Mouse (Mus musculus) thymus, adult 2 months (tissue): Measurements from ENCODE around the gene Gls2. TPM values are rescaled to one million over a fixed set of nuclear protein-coding genes. Genes with fewer than 3 reads are reported as not detected.

Experiments
- DNase-seq: peaks from one replicate; pipeline ENCODE4 v3.0.0; 2021
- H3K27ac ChIP-seq: fragments of 200-500 bp; 2 replicates; pipeline ENCODE4 v1.5.1; 2012; ENCODE audit warnings: low read length, control low read depth; ENCODE audit not compliant: control insufficient read depth, insufficient read depth
- H3K27me3 ChIP-seq: fragments of 200-500 bp; 2 replicates; pipeline ENCODE4 v1.6.1; 2012; ENCODE audit warnings: mild to moderate bottlenecking, low read length, moderate library complexity, mixed read lengths; ENCODE audit not compliant: control insufficient read depth, insufficient read depth
- H3K36me3 ChIP-seq: fragments of 200-500 bp; 2 replicates; pipeline ENCODE4 v1.6.1; 2012; ENCODE audit warnings: mild to moderate bottlenecking, low read length, moderate library complexity; ENCODE audit not compliant: control insufficient read depth, insufficient read depth
- H3K4me1 ChIP-seq: fragments of 200-500 bp; replicated peaks from 2 replicates; pipeline ENCODE4 v1.6.1; 2012; ENCODE audit warnings: low read length; ENCODE audit not compliant: control insufficient read depth, insufficient read depth
- H3K4me3 ChIP-seq: fragments of 200-500 bp; 2 replicates; pipeline ENCODE4 v1.5.1; 2012; ENCODE audit warnings: mild to moderate bottlenecking, low read length, control low read depth, moderate library complexity; ENCODE audit not compliant: control insufficient read depth, insufficient read depth
- CTCF ChIP-seq: fragments of 200-500 bp; IDR thresholded peaks from 2 replicates; pipeline ENCODE4 v1.5.1; 2012; ENCODE audit warnings: mild to moderate bottlenecking, control low read depth, low read length, moderate library complexity, borderline replicate concordance; ENCODE audit not compliant: control insufficient read depth, poor library complexity, insufficient read depth; ENCODE audit errors: extremely low read depth
- POLR2A ChIP-seq: fragments of 200-500 bp; IDR thresholded peaks from 2 replicates; pipeline ENCODE4 v1.6.1; 2012; ENCODE audit warnings: mild to moderate bottlenecking, low read length, control low read depth, moderate library complexity; ENCODE audit not compliant: control insufficient read depth, poor library complexity, insufficient read depth; ENCODE audit errors: extremely low read depth
- WGBS: fragments of 180-500 bp; shearing (Covaris S2); methylation state at CpG from one replicate; pipeline ENCODE4 v1.1.7; 2018; 5-methylcytosine and 5-hydroxymethylcytosine counted together
- polyA plus RNA-seq: library from polyadenylated mRNA; depleted of rRNA; stranded (reverse); fragments of >200 nt; gene quantifications from 2 replicates; pipeline ENCODE4 v1.2.3, GENCODE M21; 2012

The Gls2 gene
- polyA plus RNA-seq, 1 experiment = 1.2 TPM

DNA sequence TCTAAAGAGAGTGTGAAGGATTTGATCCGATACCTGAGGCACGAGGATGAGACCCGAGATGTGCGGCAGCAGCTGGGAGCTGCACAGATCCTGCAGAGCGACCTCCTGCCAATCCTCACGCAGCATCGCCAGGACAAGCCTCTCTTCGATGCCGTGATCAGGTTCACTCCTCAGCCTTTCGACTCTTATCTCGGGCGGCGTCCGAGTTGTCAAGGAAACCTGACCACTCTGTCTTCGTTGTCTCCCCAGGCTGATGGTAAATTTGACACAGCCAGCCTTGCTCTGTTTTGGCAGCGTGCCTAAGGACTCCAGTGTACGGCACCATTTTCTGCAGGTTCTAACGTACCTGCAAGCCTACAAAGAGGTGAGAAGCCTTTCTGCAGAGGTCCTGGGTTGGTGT lies 45.9 kb downstream of the Gls2 start:
- Histone ChIP-seq H3K36me3 (peaks cover 27% of the 10 kb centered on the region; the same call in 1 of the 2 replicates), H3K4me1 (no peaks in the 10 kb centered on the region), H3K27ac (no peak overlapping the region), H3K4me3 (no peak overlapping the region), H3K27me3 (no peaks in the 10 kb centered on the region)
- 93% methylated on average over 18 of the region's 18 CpGs for WGBS
- DNase-seq = no peak
- TF ChIP-seq CTCF = no peak
- no peak for TF ChIP-seq POLR2A

DNA sequence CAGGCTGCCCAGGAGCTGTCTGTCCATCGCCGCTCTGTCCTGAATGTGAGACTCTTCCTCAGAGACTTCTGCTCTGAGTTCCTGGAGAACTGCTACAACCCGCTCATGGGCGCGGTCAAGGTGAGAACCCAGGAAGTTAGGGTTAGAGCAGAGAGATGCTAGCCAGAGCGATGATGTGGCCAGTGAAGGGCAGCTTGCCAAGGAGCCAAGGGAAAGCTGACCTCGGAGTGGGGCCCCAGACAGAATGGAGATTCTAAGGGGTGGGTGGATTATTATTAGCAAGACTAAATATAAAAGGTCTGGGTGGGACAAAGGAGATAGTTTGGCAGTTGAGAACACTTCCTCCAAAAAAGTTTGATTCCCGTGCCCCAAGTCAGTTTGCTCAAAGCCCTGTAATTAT lies 49.0 kb downstream of the Gls2 start:
- no peak for DNase-seq

DNA sequence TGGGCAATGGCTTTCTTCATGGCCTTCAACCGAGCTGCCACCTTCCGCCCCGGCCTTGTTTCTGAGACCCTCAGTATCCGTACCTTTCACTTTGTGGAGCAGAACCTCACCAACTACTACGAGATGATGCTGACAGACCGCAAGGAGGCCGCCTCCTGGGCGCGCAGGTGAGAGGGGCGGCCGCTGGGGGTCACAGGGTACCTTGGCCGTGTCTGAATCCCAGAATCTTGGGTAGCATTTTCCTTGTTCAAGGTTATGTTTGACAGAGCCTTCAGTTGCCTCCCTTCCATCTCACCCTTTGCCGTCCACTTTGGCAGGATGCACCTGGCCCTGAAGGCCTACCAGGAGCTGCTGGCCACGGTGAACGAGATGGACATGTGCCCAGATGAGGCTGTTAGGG lies 49.9 kb downstream of the Gls2 start:
- no peaks in the 10 kb centered on the region for H3K27me3 ChIP-seq
- TF ChIP-seq POLR2A = no peak
- TF ChIP-seq CTCF = no peak
- H3K36me3 ChIP-seq = peaks cover 56% of the 10 kb centered on the region
- no peak overlapping the region for H3K27ac ChIP-seq
- DNase-seq = no peak
- 96% methylated on average over 15 of the region's 15 CpGs for WGBS
- H3K4me3 ChIP-seq = no peak overlapping the region
- no peaks in the 10 kb centered on the region for H3K4me1 ChIP-seq

More for the DNA sequence above, 49.0 kb downstream of the Gls2 start:
- no peak overlapping the region for H3K4me3 ChIP-seq
- H3K27ac ChIP-seq = no peak overlapping the region
- H3K36me3 ChIP-seq = peaks cover 52% of the 10 kb centered on the region
- TF ChIP-seq CTCF (no peak), POLR2A (no peak)
- H3K4me1 ChIP-seq = no peaks in the 10 kb centered on the region
- WGBS = 94% methylated on average over 8 of the region's 8 CpGs
- no peaks in the 10 kb centered on the region for H3K27me3 ChIP-seq

DNA sequence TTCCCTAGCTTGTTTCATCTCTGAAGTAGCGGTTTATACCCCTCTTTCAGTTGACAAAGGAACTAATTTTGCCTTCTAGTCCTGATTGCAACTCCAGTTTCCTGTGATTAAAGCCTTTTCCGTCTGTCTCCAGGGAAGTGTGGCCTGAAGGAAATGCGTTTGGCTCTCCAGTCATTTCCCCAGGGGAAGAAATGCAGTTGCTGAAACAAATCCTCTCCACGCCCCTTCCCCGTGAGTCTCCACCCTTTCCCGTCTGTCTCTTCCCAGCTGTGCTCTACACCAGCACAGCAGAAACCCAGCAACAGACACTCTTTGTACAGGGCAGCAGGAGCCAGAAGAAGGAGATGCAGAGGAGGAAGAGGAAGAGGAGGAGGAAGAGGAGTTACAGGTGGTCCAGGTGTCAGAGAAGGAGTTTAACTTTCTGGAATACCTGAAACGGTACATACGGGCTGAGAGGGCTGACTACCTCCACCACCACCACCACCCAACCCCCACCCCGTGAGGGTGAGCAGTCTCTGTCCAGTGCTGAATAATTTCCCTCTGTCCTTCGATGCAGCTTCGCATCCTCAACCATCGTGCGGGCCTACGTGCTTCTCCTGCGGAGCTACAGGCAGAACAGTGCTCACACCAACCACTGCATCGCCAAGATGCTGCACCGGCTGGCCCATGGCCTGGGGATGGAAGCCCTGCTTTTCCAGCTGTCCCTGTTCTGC lies 52.9 kb downstream of the Gls2 start:
- TF ChIP-seq CTCF (no peak), POLR2A (no peak)
- no peaks in the 10 kb centered on the region for H3K27me3 ChIP-seq
- H3K36me3 ChIP-seq = peaks cover 56% of the 10 kb centered on the region
- WGBS = 94% methylated on average over 17 of the region's 17 CpGs
- no peaks in the 10 kb centered on the region for H3K4me1 ChIP-seq
- DNase-seq = no peak
- H3K4me3 ChIP-seq = no peak overlapping the region
- no peak overlapping the region for H3K27ac ChIP-seq

DNA sequence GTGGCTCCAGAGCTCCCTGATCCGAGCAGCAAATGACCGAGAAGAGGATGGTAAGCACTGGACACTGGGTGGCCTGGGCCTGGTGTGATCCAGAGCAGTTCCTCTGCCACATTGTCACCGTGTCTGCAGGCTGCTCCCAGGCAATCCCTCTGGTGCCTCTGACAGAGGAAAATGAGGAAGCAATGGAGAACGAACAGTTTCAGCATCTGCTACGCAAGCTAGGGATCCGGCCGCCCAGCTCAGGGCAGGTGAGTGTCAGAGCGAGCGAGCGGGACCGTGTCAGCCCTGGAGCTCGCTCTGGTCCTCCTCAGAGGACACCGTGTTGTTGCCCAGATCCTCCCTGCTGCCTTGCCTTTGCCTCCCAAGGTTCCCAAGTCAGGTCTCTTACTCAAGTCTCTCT lies 56.3 kb downstream of the Gls2 start:
- Histone ChIP-seq H3K4me3 (no peak overlapping the region), H3K27ac (no peak overlapping the region), H3K36me3 (peaks cover 50% of the 10 kb centered on the region), H3K27me3 (no peaks in the 10 kb centered on the region), H3K4me1 (no peaks in the 10 kb centered on the region)
- WGBS = 98% methylated on average over 13 of the region's 13 CpGs
- no peak for TF ChIP-seq POLR2A
- TF ChIP-seq CTCF = no peak
- no peak for DNase-seq

DNA sequence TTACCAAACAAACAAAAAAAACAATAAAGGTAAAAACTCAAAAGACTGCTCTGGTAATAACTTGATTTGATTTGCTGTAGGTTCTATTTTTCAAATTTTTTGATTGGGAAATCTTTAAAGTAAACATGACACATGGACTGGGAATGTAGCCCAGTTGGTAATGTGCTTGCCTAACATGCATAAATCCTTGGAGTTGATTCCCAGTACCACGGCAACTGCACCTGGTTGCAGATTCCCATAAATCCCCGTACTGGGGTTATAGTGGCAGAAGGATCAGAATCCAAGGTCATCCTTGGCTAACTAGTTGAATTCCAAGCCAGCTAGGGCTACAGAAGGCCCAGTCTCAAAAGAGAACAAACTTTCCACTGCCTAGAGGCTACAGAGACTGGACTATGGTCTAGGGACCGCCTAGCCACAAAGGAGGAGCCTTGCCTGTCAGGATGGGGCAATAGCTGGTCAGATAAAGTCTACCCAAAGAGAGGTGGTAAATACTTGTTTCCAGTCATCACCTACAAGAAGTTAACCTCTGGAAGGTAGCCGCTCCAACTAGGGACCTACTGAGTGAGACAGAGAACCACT lies 59.5 kb downstream of the Gls2 start, which contains the start of gene Apon:
Gene Apon, plus strand, starts transcription at position 420 of the 579 bp plus-strand sequence.
- no peaks in the 10 kb centered on the region for H3K27me3 ChIP-seq
- WGBS = 98% methylated on average over 4 of the region's 4 CpGs

DNA sequence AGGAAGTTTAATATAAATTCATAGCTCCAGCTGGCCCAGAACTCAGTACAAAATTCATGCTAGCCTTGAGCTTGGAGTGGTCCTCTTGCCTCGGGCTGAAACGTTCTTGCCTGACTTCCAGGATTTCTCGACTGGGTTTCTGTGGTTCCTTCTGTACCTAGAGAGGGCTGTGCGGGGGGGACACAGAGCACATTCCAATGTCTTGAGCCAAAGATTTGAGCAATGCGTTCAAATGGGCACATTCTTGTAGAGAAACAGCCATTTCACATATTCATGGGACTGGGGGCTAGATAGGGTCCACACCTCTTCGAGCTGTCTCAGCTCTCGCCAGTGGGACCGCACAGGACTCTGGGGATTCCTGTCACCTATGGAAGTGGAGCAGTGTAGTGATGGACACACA lies 61.7 kb downstream of the Gls2 start:
- no peak overlapping the region for H3K4me3 ChIP-seq
- no peaks in the 10 kb centered on the region for H3K27me3 ChIP-seq
- DNase-seq = no peak
- H3K27ac ChIP-seq = no peak overlapping the region
- TF ChIP-seq CTCF (no peak), POLR2A (no peak)
- WGBS = 96% methylated on average over 8 of the region's 8 CpGs
- H3K4me1 ChIP-seq = peaks cover 8% of the 10 kb centered on the region; the same call in 1 of the 2 replicates
- peaks cover 14% of the 10 kb centered on the region for H3K36me3 ChIP-seq

More for the DNA sequence above, 59.5 kb downstream of the Gls2 start, which contains the start of gene Apon:
- no peak for TF ChIP-seq CTCF
- no peak for TF ChIP-seq POLR2A
- no peak for DNase-seq
- no peak within 1 kb of the TSS for H3K4me3 ChIP-seq
- H3K36me3 ChIP-seq = peaks cover 23% of the 10 kb centered on the region
- H3K4me1 ChIP-seq = peaks cover under 1% of the 10 kb centered on the region; the same call in 1 of the 2 replicates
- H3K27ac ChIP-seq = no peak within 1 kb of the TSS
